Mouse (Mus musculus) cerebellum, adult 18-20 months (tissue): ENCODE results near the gene Adgrf1.
A peak's percentile ranks its signal among the peaks of the same experiment; 100 is the strongest.
"Not testable (repeated sequence)": the region's sequence is repeated elsewhere in the genome, so short reads cannot be mapped to it uniquely, and the experiment has no call there.

Experiments used
- DNase-seq, 2 experiments: peaks; one replicate each; pipeline ENCODE4 v3.0.0; 2021

Gene Adgrf1

GRCm38 (mm10) chr17:43267046-43267749 is 2.9 kb upstream of the Adgrf1 start:
- DNase-seq: no peak

- no peak for DNase-seq
These were observed 6.1 kb downstream of the Adgrf1 start for GRCm38 (mm10) chr17:43276220-43276619.

- peak in 1 of 2 experiments; percentile 11 for DNase-seq
These were observed 7.1 kb downstream of the Adgrf1 start for GRCm38 (mm10) chr17:43277223-43277622.

GRCm38 (mm10) chr17:43279671-43280070 is 9.5 kb downstream of the Adgrf1 start:
- no peak for DNase-seq

GRCm38 (mm10) chr17:43282353-43282752 is 12.2 kb downstream of the Adgrf1 start:
- DNase-seq: peak; percentile 39 to 51

- no peak for DNase-seq
These were observed 12.7 kb downstream of the Adgrf1 start for GRCm38 (mm10) chr17:43282828-43283227.

- no peak for DNase-seq
These were observed 29.4 kb downstream of the Adgrf1 start for GRCm38 (mm10) chr17:43299515-43299914.

- DNase-seq: no peak
These were observed 56.0 kb downstream of the Adgrf1 start for GRCm38 (mm10) chr17:43325986-43326671.

GRCm38 (mm10) chr17:43326726-43327700 is 56.9 kb downstream of the Adgrf1 start:
- no peak for DNase-seq

GRCm38 (mm10) chr17:43327810-43328209 is 57.7 kb downstream of the Adgrf1 start:
- DNase-seq: no peak

- no peak for DNase-seq
These were observed 59.1 kb downstream of the Adgrf1 start for GRCm38 (mm10) chr17:43329216-43329615.

- no peak for DNase-seq
These were observed 59.6 kb downstream of the Adgrf1 start for GRCm38 (mm10) chr17:43329761-43330183.

GRCm38 (mm10) chr17:43332686-43333085 is 62.6 kb downstream of the Adgrf1 start:
- DNase-seq: no peak

GRCm38 (mm10) chr17:43334074-43334473 is 63.9 kb downstream of the Adgrf1 start:
- no peak for DNase-seq

GRCm38 (mm10) chr17:43337643-43338042 is 67.5 kb downstream of the Adgrf1 start:
- no peak for DNase-seq

GRCm38 (mm10) chr17:43338279-43338678 is 68.2 kb downstream of the Adgrf1 start:
- DNase-seq: no peak

GRCm38 (mm10) chr17:43346499-43346898 is 76.4 kb downstream of the Adgrf1 start:
- DNase-seq: not testable (repeated sequence)

- DNase-seq: no peak
These were observed 87.9 kb downstream of the Adgrf1 start for GRCm38 (mm10) chr17:43357902-43358539.

- no peak for DNase-seq
These were observed 89.9 kb downstream of the Adgrf1 start, which contains the start of gene Adgrf5 for GRCm38 (mm10) chr17:43359826-43360619. Gene Adgrf5, plus strand, starts transcription at chr17:43360451.

- DNase-seq: no peak
These were observed 90.9 kb downstream of the Adgrf1 start for GRCm38 (mm10) chr17:43361021-43361420.

GRCm38 (mm10) chr17:43362362-43362761 is 92.2 kb downstream of the Adgrf1 start:
- DNase-seq: no peak

- no peak for DNase-seq
These were observed 92.8 kb downstream of the Adgrf1 start for GRCm38 (mm10) chr17:43362881-43363280.
